Mouse (Mus musculus) forebrain, postnatal 0 days (tissue): ENCODE results near the gene Cd300c2. TPM values are rescaled to one million over a fixed set of nuclear protein-coding genes. Genes with fewer than 3 reads are reported as not detected.

Experiments
- ATAC-seq: fragments of 200-750 bp; cut with Nextera tagmentation; 2 replicates; pipeline ENCODE4 v1.8.0; 2017; ENCODE audit warnings: mild to moderate bottlenecking, moderate library complexity
- DNase-seq: peaks from one replicate; pipeline ENCODE4 v3.0.0-alpha.2; 2015
- H3K27ac ChIP-seq: fragments of 300-500 bp; sonication (generic); 2 replicates; pipeline ENCODE4 v1.5.1; 2014; ENCODE audit warnings: low read depth, mild to moderate bottlenecking, antibody characterized with exemption, low read length, moderate library complexity, mixed read lengths
- H3K27me3 ChIP-seq: fragments of 300-500 bp; sonication (generic); 2 replicates; pipeline ENCODE4 v1.6.1; 2014; ENCODE audit warnings: mild to moderate bottlenecking, low read length, mixed read lengths; ENCODE audit not compliant: insufficient read depth
- H3K36me3 ChIP-seq: fragments of 300-500 bp; sonication (generic); 2 replicates; pipeline ENCODE4 v1.6.1; 2014; ENCODE audit warnings: mild to moderate bottlenecking, moderate library complexity; ENCODE audit not compliant: insufficient read depth
- H3K4me1 ChIP-seq: fragments of 300-500 bp; sonication (generic); 2 replicates; pipeline ENCODE4 v1.6.1; 2014; ENCODE audit warnings: antibody characterized with exemption; ENCODE audit not compliant: insufficient read depth
- H3K4me2 ChIP-seq: fragments of 300-500 bp; sonication (generic); 2 replicates; pipeline ENCODE4 v1.6.1; 2014; ENCODE audit warnings: low read depth, mild to moderate bottlenecking, moderate library complexity
- H3K4me3 ChIP-seq: fragments of 300-500 bp; sonication (generic); 2 replicates; pipeline ENCODE4 v1.5.1; 2014; ENCODE audit warnings: low read depth, low read length, mixed read lengths
- H3K9ac ChIP-seq: fragments of 300-500 bp; sonication (generic); 2 replicates; pipeline ENCODE4 v1.6.1; 2014; ENCODE audit warnings: mild to moderate bottlenecking
- H3K9me3 ChIP-seq: fragments of 300-500 bp; sonication (generic); 2 replicates; pipeline ENCODE4 v1.6.1; 2016; ENCODE audit warnings: low read length
- CTCF ChIP-seq: sonication (generic); IDR thresholded peaks from 2 replicates; pipeline ENCODE4 v1.5.1; 2016; ENCODE audit warnings: antibody characterized with exemption, control low read depth, low read depth
- WGBS: fragments of 180-500 bp; shearing (Covaris S2); extraction: QIAGEN DNeasy Blood & Tissue Kit; methylation state at CpG from one replicate; pipeline ENCODE4 v1.1.7; 2014; 5-methylcytosine and 5-hydroxymethylcytosine counted together
- polyA plus RNA-seq: library from polyadenylated mRNA; unstranded; fragments of >200 nt; fragmentation: Nextera tagmentation; extraction: Ambion mirVana; gene quantifications from 2 replicates; pipeline ENCODE4 v1.2.1, GENCODE M21; 2015
- total RNA-seq: library from RNA; depleted of rRNA; stranded (reverse); fragments of >200 nt; gene quantifications from 2 replicates; pipeline ENCODE4 v1.2.3, GENCODE M21; 2014; rRNA removed

The Cd300c2 gene
- total and polyA plus RNA-seq, 2 experiments from 2014 or later = 1.5 to 2.5 TPM

DNA sequence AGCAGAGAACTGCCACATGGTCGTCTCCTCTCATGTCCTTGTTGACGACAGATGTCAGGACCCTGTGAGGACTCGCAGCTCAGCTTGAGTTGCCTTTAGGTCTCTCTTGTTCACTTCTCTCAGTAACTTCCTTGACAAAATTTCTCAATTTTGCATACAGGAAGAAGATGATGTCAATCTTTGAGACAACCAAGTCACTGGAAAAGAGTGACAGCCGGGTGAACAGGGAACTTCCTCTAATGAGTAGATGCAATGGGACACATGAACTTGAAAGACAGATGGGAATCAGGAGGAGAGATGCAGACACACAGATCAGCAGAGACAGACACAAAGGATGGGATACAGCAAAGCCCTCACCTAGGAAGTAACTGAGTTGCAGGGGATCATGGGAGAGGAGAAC lies 11.9 kb downstream of the Cd300c2 start, which contains the start of gene Cd300ld:
Gene Cd300ld (minus strand): TSS at position 130 of the 400 bp plus-strand sequence.
- 76% methylated on average over 4 of the region's 4 CpGs for WGBS
- no peak for DNase-seq
- Histone ChIP-seq H3K9me3 (no peaks in the 10 kb centered on the region), H3K27me3 (no peaks in the 10 kb centered on the region; the same call in 1 of the 2 replicates), H3K4me2 (no peak within 1 kb of the TSS), H3K27ac (no peak within 1 kb of the TSS), H3K4me3 (no peak within 1 kb of the TSS), H3K4me1 (no peaks in the 10 kb centered on the region), H3K36me3 (no peaks in the 10 kb centered on the region), H3K9ac (no peak within 1 kb of the TSS)
- no peak for ATAC-seq
- TF ChIP-seq CTCF = no peak

DNA sequence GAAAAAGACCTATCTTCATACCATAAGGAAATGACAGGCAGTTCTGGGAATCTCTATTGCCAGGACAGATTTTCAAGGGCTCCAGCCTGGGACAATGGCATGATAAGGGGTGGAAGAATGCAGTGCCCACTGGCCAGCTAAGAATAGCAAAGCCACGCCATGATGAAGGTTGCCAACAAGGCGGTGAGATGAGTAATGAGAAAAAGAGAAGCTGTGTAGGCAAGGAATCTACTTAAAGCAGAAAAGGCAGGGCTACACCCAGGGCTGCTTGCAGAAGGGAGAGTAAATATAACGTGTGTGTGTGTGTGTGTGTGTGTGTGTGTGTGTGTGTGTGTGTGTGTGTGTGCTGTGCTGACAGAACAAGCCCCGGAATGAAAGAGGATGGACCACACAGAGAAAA lies 19.8 kb downstream of the Cd300c2 start:
- no peak for DNase-seq
- Histone ChIP-seq H3K36me3 (no peaks in the 10 kb centered on the region), H3K27ac (no peak overlapping the region), H3K4me1 (no peaks in the 10 kb centered on the region), H3K9ac (no peak overlapping the region), H3K4me2 (no peak overlapping the region), H3K4me3 (no peak overlapping the region), H3K9me3 (0 out of 2 replicates have a peak, but pooled peaks cover 6% of the 10 kb centered on the region), H3K27me3 (no peaks in the 10 kb centered on the region)
- no peak for ATAC-seq
- 85% methylated on average over 4 of the region's 4 CpGs for WGBS
- TF ChIP-seq CTCF = no peak

DNA sequence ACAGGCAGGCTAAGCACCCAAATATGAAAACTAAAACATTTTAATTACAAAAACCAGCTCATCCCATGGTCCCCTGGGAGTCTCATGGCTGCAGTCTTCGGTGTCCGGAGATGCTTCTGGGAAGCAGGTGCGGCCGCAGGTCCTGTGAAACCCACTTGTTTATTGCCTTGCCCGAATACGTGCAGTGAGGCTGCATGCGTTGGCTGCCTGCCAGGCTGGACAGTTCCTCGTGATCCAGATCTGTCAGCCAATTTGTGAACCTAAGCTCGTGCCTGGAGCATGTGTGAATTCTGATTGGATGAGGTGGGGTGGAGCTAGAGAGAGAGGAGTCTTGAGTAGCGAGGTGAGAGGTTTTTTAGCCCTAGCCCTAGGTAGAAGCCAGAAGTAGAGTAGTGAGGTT lies 29.0 kb downstream of the Cd300c2 start:
- no peaks in the 10 kb centered on the region for H3K36me3 ChIP-seq
- H3K9me3 ChIP-seq = no peaks in the 10 kb centered on the region
- H3K4me3 ChIP-seq = no peak overlapping the region
- 77% methylated on average over 10 of the region's 10 CpGs for WGBS
- H3K27me3 ChIP-seq = no peaks in the 10 kb centered on the region
- H3K4me1 ChIP-seq = no peaks in the 10 kb centered on the region
- ATAC-seq (no peak), DNase-seq (no peak)
- no peak overlapping the region for H3K4me2 ChIP-seq
- H3K9ac ChIP-seq = no peak overlapping the region
- TF ChIP-seq CTCF = no peak
- H3K27ac ChIP-seq = no peak overlapping the region

DNA sequence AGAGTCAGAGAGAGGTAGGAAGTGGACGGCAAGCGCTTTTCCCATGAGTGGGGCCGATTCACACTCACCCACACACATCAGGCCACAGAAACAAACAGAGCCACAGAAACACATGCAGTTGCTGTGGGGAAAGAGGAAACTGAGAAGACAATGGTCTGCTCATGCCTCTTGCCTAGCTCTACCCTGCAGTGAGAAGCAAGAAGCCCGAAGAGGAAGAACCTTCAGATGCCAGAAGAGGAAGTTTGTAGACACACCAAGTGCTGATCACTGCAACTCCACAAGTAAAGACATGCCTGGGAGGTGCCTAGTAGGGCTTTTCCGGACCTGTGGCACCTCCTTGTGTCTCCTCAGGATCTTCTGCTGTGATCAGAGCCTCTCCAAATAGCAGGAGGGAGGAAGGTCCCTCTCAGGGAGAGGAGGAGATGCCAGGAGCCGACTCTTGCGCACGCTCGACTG lies 32.9 kb downstream of the Cd300c2 start, which contains the start of gene Cd300c:
Gene Cd300c (minus strand): TSS at position 406 of the 456 bp plus-strand sequence.
- DNase-seq (no peak), ATAC-seq (no peak)
- no peaks in the 10 kb centered on the region for H3K27me3 ChIP-seq
- H3K4me1 ChIP-seq = no peaks in the 10 kb centered on the region
- no peak within 1 kb of the TSS for H3K4me3 ChIP-seq
- no peak within 1 kb of the TSS for H3K27ac ChIP-seq
- no peak within 1 kb of the TSS for H3K4me2 ChIP-seq
- H3K9me3 ChIP-seq = no peaks in the 10 kb centered on the region
- 85% methylated on average over 9 of the region's 9 CpGs for WGBS
- no peaks in the 10 kb centered on the region for H3K36me3 ChIP-seq
- no peak within 1 kb of the TSS for H3K9ac ChIP-seq
- no peak for TF ChIP-seq CTCF

DNA sequence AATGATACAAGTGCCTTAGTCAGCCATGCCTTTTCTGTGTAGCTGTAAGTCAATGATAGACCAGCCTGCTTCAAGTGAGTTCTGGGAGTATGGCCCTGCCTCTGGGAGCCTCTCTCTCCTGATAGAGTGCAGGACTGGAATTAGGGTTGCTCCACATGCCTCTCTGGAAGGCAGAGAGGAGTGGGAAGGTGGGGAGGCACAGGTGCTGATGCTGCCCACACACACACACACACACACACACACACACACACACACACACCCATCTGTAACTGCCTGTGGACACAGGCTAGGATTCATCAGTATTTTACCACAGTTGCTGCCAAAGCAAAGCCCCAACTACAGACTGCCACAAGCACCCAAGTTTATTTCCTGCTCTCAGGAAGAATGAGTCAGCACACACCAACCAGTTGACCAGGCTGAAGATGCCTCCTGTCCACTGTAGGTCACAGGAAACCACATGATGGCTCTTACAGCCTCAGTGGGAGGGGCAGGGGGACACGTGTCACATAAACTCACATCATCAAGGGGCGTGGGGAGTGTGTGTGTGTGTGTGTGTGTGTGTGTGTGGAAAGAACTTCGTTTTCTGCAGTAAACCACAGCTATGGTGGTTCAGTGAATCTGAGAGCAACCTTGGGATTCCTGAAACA lies 36.4 kb downstream of the Cd300c2 start:
- H3K36me3 ChIP-seq = no peaks in the 10 kb centered on the region
- no peaks in the 10 kb centered on the region for H3K27me3 ChIP-seq
- no peak overlapping the region for H3K27ac ChIP-seq
- H3K9me3 ChIP-seq = no peaks in the 10 kb centered on the region
- 59% methylated on average over 3 of the region's 3 CpGs for WGBS
- H3K9ac ChIP-seq = no peak overlapping the region
- H3K4me3 ChIP-seq = no peak overlapping the region
- TF ChIP-seq CTCF = no peak
- no peaks in the 10 kb centered on the region for H3K4me1 ChIP-seq
- DNase-seq (no peak), ATAC-seq (no peak)
- H3K4me2 ChIP-seq = no peak overlapping the region

DNA sequence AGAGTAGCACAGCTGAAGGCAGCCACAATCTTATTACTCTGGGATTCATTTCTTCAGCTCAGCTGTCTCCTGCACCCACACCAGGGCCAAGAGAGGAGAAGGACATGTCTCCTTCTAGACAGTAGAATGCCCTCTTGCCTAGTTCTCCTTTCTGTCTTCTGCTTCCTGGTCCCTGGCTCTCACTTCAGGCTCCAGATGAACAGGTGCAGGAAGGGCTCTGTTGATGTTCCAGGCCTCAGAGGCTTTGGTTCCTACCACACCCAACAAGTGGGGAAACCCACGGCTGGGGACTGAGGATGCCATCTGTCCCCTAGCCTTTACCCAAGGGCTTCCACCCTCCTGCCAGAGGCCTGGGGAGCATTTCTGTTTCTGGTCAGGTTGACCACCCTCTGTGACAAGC lies 41.3 kb downstream of the Cd300c2 start:
- DNase-seq (no peak), ATAC-seq (no peak)
- Histone ChIP-seq H3K4me3 (no peak overlapping the region), H3K4me1 (no peaks in the 10 kb centered on the region), H3K36me3 (no peaks in the 10 kb centered on the region), H3K27me3 (no peaks in the 10 kb centered on the region), H3K9ac (no peak overlapping the region), H3K4me2 (no peak overlapping the region), H3K27ac (no peak overlapping the region), H3K9me3 (no peaks in the 10 kb centered on the region)
- WGBS = 86% methylated on average over 1 of the region's 1 CpGs
- TF ChIP-seq CTCF = no peak

Other genes with a start within 250 kb of the Cd300c2 start
- gene Kif19a, start 236.5 kb downstream of the Cd300c2 start, total RNA-seq = 3.2 TPM in 2 replicates
- 0.57 and 0.79 TPM in 2 replicates for gene Kif19a, start 236.5 kb downstream of the Cd300c2 start, polyA plus RNA-seq
- 28.2 and 29.1 TPM in 2 replicates for gene Btbd17, start 205.9 kb downstream of the Cd300c2 start, total RNA-seq
- 12.0 and 20.1 TPM in 2 replicates for gene Btbd17, start 205.9 kb downstream of the Cd300c2 start, polyA plus RNA-seq
- not detected in 2 replicates for gene Gpr142, start 203.0 kb downstream of the Cd300c2 start, total RNA-seq
- not detected in 2 replicates for gene Gpr142, start 203.0 kb downstream of the Cd300c2 start, polyA plus RNA-seq
- 4.4 and 7.9 TPM in 2 replicates for gene Gprc5c, start 150.7 kb downstream of the Cd300c2 start, total RNA-seq
- 5.5 and 5.8 TPM in 2 replicates for gene Gprc5c, start 150.7 kb downstream of the Cd300c2 start, polyA plus RNA-seq
- gene Cd300a, start 111.8 kb downstream of the Cd300c2 start, total RNA-seq = 0.86 and 1.0 TPM in 2 replicates
- 1.1 and 1.4 TPM in 2 replicates for gene Cd300a, start 111.8 kb downstream of the Cd300c2 start, polyA plus RNA-seq
- gene Cd300lb, start 67.5 kb downstream of the Cd300c2 start, total RNA-seq = not detected in 2 replicates
- gene Cd300lb, start 67.5 kb downstream of the Cd300c2 start, polyA plus RNA-seq = not detected in 2 replicates
- gene Cd300c, start 32.7 kb downstream of the Cd300c2 start, total RNA-seq = not detected in 2 replicates
- not detected in 2 replicates for gene Cd300c, start 32.7 kb downstream of the Cd300c2 start, polyA plus RNA-seq
- gene Cd300ld, start 12.0 kb downstream of the Cd300c2 start, total RNA-seq = 0.10 TPM in 1 of 2 replicates, not detected in the other
- 0.06 TPM in 1 of 2 replicates, not detected in the other for gene Cd300ld, start 12.0 kb downstream of the Cd300c2 start, polyA plus RNA-seq
- gene Cd300ld2, start 14.3 kb upstream of the Cd300c2 start, total RNA-seq = not detected in 2 replicates
- gene Cd300ld2, start 14.3 kb upstream of the Cd300c2 start, polyA plus RNA-seq = not detected in 2 replicates
- gene Cd300ld4, start 25.1 kb upstream of the Cd300c2 start, total RNA-seq = not detected in 2 replicates
- gene Cd300ld4, start 25.1 kb upstream of the Cd300c2 start, polyA plus RNA-seq = not detected in 2 replicates
- gene Cd300ld5, start 35.9 kb upstream of the Cd300c2 start, total RNA-seq = not detected in 2 replicates
- not detected in 2 replicates for gene Cd300ld5, start 35.9 kb upstream of the Cd300c2 start, polyA plus RNA-seq
- not detected in 2 replicates for gene Cd300ld3, start 46.5 kb upstream of the Cd300c2 start, total RNA-seq
- not detected in 2 replicates for gene Cd300ld3, start 46.5 kb upstream of the Cd300c2 start, polyA plus RNA-seq
- not detected in 2 replicates for gene Cd300e, start 60.3 kb upstream of the Cd300c2 start, total RNA-seq
- gene Cd300e, start 60.3 kb upstream of the Cd300c2 start, polyA plus RNA-seq = 0.09 TPM in 1 of 2 replicates, not detected in the other
- gene Rab37, start 89.6 kb upstream of the Cd300c2 start, total RNA-seq = 0.38 and 0.57 TPM in 2 replicates
- gene Rab37, start 89.6 kb upstream of the Cd300c2 start, polyA plus RNA-seq = 0.82 and 0.84 TPM in 2 replicates
- gene Cd300lf, start 132.1 kb upstream of the Cd300c2 start, total RNA-seq = 0.24 TPM in 1 of 2 replicates, not detected in the other
- 0.05 and 0.18 TPM in 2 replicates for gene Cd300lf, start 132.1 kb upstream of the Cd300c2 start, polyA plus RNA-seq
- gene Slc9a3r1, start 161.5 kb upstream of the Cd300c2 start, total RNA-seq = 44.2 and 48.5 TPM in 2 replicates
- 68.4 and 73.9 TPM in 2 replicates for gene Slc9a3r1, start 161.5 kb upstream of the Cd300c2 start, polyA plus RNA-seq
- 5.4 and 7.6 TPM in 2 replicates for gene Tmem104, start 185.6 kb upstream of the Cd300c2 start, total RNA-seq
- 8.8 and 9.9 TPM in 2 replicates for gene Tmem104, start 185.6 kb upstream of the Cd300c2 start, polyA plus RNA-seq
- gene Nat9, start 186.0 kb upstream of the Cd300c2 start, total RNA-seq = 19.2 and 20.3 TPM in 2 replicates
- 17.7 and 18.6 TPM in 2 replicates for gene Nat9, start 186.0 kb upstream of the Cd300c2 start, polyA plus RNA-seq